Mouse (Mus musculus) brain, embryonic 14.5 days (tissue): ENCODE data around the gene Parp11.

Experiments used
- CTCF ChIP-seq: fragments of 200-500 bp; IDR thresholded peaks from 2 replicates; pipeline ENCODE4 v1.5.1; 2012; ENCODE audit warnings: inconsistent platforms, mild to moderate bottlenecking, moderate library complexity, borderline replicate concordance; ENCODE audit not compliant: insufficient read depth, insufficient read length; ENCODE audit errors: extremely low read depth
- POLR2A ChIP-seq: fragments of 200-500 bp; IDR thresholded peaks from 2 replicates; pipeline ENCODE4 v1.6.1; 2012; ENCODE audit warnings: mild to moderate bottlenecking, inconsistent platforms, borderline replicate concordance; ENCODE audit not compliant: poor library complexity, insufficient read depth, insufficient read length, severe bottlenecking; ENCODE audit errors: extremely low read depth

DNA sequence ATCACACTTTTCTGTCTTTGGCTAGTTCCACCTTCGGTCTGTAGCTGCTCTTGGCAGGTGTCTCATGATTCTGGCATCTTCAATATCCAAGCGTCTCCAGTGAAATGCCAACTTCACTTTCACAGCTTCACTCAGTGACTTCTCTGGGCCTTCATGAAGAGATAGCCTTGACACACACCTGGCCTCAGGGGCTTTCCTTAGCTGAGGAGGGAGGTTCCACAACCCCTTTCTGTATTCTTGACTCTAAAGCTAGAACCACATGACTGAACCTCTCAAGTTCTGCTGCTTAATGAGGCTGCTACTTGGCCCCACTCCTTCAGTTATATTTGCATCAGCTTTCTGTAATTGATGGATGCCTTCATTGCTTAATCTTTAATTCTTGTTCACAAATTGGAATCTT, 10.1 kb downstream of the Parp11 start:
- TF ChIP-seq CTCF (no peak), POLR2A (no peak)
